Mouse (Mus musculus) lung, postnatal 0 days (tissue): ENCODE results near the gene Ttll9.

Experiments
- CTCF ChIP-seq: IDR thresholded peaks from 2 replicates; pipeline ENCODE4 v1.5.1; 2016; ENCODE audit warnings: antibody characterized with exemption, mild to moderate bottlenecking
- EP300 ChIP-seq: IDR thresholded peaks from 2 replicates; pipeline ENCODE4 v1.6.1; 2016; ENCODE audit warnings: antibody characterized with exemption, mild to moderate bottlenecking, control low read depth

DNA sequence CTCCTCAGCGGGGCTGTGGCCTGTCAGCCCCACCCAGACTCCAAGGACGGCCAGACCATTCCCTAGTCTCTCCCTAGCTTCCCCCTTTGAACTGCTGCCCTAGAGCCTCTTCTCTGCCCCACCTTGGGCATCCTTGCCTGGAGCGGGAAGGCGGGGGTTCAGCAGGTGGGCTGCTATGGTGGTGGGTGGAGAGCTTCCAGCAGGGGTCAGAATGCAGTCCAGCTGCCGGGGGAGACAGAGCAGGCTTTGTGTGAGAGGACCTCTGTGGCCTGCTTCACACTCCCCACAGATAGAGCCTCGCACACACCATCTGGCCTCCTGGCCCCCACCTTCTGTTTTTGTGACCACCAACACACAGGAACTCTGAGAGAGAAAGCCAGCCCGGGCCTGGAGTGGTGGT, 39.9 kb upstream of the Ttll9 start:
- TF ChIP-seq CTCF (no peak), EP300 (no peak)
